Mouse (Mus musculus): ENCODE measurements around the gene Cacna1d.
A peak's percentile ranks its signal among the peaks of the same experiment; 100 is the strongest.

Gene Cacna1d

DNA sequence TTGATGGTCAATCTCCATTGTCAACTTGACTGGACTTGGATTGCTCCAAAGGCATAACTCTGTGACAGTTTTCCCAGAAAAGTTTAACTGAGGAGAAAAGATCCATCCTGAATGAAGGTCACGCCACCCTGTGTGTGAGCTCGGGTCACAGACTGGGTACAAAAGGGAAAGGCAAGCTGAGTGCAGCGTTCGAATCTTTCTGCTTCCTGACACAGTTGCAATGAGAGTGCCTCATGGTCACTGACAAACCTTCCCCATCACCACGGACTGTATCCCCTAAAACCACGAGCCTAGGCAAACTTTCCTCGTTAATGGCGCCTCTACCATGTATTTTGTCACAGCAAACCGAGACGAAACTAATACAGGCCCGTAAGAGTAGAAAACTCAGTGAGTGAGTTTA, 325.2 kb downstream of the Cacna1d start:
- no peak for DNase-seq (ENCODE audit: low spot score in 2 of 2)

GRCm38 (mm10) chr14:30163733-30164708, 327.2 kb downstream of the Cacna1d start:
- DNase-seq (ENCODE audit: low spot score in 2 of 2) = no peak

- DNase-seq (ENCODE audit: low spot score in 2 of 2) = no peak
Measured at GRCm38 (mm10) chr14:30147774-30148173, 343.5 kb downstream of the Cacna1d start.

DNA sequence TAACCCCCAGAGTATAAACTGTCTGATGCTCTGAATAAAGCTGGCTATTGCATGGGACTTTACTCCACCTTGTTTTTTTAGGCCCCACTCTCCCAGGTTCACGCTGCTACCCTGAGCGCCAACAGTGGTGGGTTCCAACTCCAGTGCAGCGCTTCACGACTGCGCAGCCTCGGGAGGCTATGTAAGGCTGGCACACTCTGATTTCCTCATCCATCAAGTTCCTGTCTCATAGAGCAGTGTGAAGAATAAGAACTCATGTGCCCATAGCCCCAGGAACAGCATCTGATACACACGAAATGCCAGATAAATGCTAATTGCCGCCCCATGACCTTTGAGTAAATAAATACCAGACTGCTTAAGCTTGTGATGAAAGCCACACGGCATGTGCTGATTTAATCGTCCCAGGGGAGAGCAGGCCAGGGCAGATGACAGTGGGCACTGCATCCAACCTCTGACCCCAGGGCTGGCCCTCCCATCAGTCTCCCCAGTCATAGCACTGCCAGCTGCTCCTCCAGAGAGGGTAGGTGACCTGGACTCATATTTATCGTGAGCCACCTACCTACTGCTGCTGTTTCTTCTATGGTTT, 352.8 kb downstream of the Cacna1d start:
- DNase-seq (ENCODE audit: low spot score in 2 of 2) = no peak

GRCm38 (mm10) chr14:30137961-30138360, 353.3 kb downstream of the Cacna1d start:
- no peak for DNase-seq (ENCODE audit: low spot score in 2 of 2)

DNA sequence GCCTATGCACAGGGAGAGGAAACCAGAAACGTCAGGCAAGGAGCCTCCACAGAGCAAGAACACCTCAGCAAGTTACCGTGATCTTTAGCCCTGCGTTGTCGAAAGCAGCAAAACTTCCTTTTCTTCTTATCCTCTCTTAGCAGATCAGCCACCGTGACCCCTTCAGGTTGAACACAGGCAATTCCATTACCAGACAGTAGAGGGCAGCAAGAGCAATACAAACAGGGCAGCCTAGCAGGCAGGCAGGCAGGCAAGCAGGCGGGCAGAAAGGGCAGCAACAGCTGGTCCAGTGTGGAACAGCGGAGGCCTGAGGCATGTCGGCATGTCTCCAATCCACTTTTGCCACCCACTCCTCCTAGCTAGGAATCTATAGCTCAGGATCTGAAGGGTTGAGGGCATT, 354.3 kb downstream of the Cacna1d start:
- DNase-seq (ENCODE audit: low spot score in 2 of 2) = peak; percentile 68 to 80

GRCm38 (mm10) chr14:30135351-30135750, 355.9 kb downstream of the Cacna1d start:
- DNase-seq (ENCODE audit: low spot score in 2 of 2) = no peak

DNA sequence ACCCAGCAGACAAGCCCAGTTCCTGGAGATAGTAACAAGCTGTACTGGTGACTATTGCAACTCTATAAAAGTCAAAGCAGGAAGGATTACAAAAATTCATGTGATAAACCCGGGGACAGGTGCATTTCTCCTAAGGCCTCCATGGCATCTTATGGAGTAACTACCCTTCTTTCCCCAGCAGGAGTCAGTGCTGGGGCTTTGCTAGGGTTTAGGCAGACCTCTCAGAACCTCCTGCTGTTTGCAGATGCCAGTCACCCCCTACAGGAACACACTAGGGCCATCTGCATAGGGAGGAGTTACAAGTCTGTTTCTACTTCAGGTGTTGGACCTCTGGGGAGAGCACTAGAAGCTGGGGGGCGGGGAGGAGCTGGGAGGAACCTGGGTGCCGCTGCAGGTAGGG, 357.6 kb downstream of the Cacna1d start:
- DNase-seq (ENCODE audit: low spot score in 2 of 2) = no peak

GRCm38 (mm10) chr14:30131256-30131655, 360.0 kb downstream of the Cacna1d start:
- DNase-seq (ENCODE audit: low spot score in 2 of 2) = no peak

- no peak for DNase-seq (ENCODE audit: low spot score in 2 of 2)
Measured at GRCm38 (mm10) chr14:30130092-30130491, 361.2 kb downstream of the Cacna1d start.

DNA sequence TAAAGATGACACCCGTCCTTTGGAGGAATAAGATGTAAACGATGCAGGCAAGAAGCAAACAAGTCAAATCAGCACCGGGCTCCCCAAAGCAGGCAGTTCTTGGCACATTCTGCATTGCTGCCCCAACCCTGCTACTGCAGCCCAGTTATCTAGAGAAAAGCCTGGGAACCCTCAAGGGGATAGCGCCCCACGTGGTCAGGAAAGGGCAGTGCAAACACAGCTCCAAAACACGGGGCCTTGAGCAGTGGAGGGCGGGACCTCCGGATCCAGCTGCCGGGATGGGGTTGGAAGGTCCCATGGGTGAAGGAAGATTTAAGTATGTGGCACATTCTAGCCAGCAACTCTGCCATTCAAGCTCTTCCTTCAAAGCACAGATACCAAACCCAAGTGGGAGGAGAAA, 361.9 kb downstream of the Cacna1d start:
- DNase-seq (ENCODE audit: low spot score in 2 of 2) = no peak

- DNase-seq (ENCODE audit: low spot score in 2 of 2) = no peak
Measured at GRCm38 (mm10) chr14:30124951-30125690, 366.1 kb downstream of the Cacna1d start.

- no peak for DNase-seq (ENCODE audit: low spot score in 2 of 2)
Measured at GRCm38 (mm10) chr14:30120023-30120422, 371.2 kb downstream of the Cacna1d start.

GRCm38 (mm10) chr14:30113392-30114108, 377.7 kb downstream of the Cacna1d start:
- DNase-seq (ENCODE audit: low spot score in 2 of 2) = no peak

- no peak for DNase-seq (ENCODE audit: low spot score in 2 of 2)
Measured at GRCm38 (mm10) chr14:30109079-30109478, 382.2 kb downstream of the Cacna1d start.

DNA sequence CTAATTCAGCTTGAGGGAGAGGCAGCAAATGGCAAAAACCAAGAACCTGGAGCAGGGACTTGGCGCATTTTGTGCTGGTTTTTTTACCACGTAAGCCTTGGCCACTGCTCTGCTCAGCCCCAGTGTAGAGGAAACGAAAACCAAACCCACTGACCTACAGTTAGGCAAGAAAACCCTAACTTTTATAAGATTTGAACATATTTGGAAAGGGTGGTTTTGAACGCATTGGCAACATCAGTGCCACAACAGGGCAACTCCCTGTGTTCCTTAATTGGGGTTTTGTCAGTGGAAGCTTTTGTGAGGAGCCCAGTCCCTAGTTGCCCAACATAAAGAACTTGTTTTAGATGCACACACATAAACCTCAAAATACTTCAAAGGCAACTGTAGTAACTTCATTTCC, 384.7 kb downstream of the Cacna1d start:
- DNase-seq (ENCODE audit: low spot score in 2 of 2) = no peak

GRCm38 (mm10) chr14:30105551-30105950, 385.7 kb downstream of the Cacna1d start:
- no peak for DNase-seq (ENCODE audit: low spot score in 2 of 2)

- no peak for DNase-seq (ENCODE audit: low spot score in 2 of 2)
Measured at GRCm38 (mm10) chr14:30103946-30104536, 387.2 kb downstream of the Cacna1d start.

DNA sequence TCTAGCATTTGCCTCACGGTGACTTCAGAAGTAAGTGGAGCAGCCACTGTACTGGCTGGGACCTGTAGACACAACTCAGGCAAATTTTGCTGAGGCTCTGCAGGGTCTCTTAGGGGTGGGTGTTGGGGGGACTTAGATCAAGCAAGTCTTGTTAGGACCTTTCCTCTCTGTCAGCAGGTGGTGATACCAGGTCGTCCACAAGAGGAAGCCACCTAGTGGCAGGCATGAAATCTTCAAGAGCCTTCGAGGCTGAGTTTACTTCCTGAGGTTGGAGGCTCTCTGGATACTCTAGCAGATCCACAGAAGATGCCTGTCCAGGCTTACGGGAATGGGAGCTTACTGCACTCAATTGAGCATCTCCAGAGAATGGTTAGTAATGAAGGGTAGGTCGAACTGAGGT, 394.0 kb downstream of the Cacna1d start:
- DNase-seq (ENCODE audit: low spot score in 2 of 2) = no peak

DNA sequence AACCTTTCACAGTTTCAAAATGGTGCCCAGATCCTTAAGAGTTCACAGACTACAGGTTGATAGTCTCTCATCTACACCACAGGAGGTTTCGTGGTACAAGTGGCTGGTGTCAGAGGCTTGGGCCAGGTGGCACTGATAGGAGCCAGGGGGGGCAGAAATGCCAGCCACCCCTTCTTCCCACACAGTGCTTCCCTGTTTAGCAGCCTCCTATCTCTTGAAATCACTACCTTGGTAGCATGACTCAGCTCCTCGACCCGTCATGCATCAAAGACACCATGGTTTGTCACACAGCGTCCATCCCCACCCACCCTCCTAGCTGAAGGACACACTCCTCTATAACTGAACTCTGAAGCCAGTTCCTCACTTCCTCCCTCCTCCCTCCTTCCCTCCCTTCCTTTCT, 398.8 kb downstream of the Cacna1d start:
- no peak for DNase-seq (ENCODE audit: low spot score in 2 of 2)

- no peak for DNase-seq (ENCODE audit: low spot score in 2 of 2)
Measured at GRCm38 (mm10) chr14:30092021-30092420, 399.2 kb downstream of the Cacna1d start.
